ENCODE assay signal across 1 mouse cellular context in the genomic region with DNA sequence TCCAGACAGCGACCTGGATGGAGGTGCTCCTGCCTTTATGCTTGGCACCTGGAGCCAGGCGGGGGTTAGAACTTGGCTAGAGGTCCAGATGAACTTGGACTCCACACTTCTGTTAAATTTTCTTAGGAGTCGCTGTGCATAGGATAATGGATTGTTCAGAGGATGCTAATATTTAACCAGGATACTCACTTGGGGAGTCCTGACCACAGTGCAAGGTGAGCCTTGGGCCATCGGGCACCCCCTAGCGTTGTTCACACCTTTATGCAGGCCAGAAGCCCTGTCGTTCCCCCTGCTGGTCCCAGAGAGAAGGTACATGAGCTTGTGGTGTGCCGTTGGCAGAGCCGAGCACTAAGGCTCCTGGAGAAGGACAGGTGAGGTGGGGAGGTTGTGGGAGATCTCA.
A peak's percentile ranks its signal among the peaks of the same experiment; 100 is the strongest.
TF ChIP-seq lines count a peak whose summit lies in the region.

No protein-coding gene starts in this region.

TF ChIP-seq in CH12.LX, 34 proteins besides CTCF, POLR2A, EP300 and RAD21:
- TF ChIP-seq IRF4 (IDR thresholded peaks at IDR 0.05; ENCODE audit: low read depth, low read length), result 0 out of 2 replicates have a peak, but pooled peaks have one; percentile 6
- TF ChIP-seq SMC3 (IDR thresholded peaks at IDR 0.05; ENCODE audit: low read depth, low read length), result peak; percentile 33; the same call in 1 of the 2 replicates
- TF ChIP-seq USF1 (IDR thresholded peaks at IDR 0.05; ENCODE audit: low read depth, low read length), result no peak
